Mouse (Mus musculus): ENCODE measurements at regions not wholly inside any gene's neighbourhood (a gene's known extent, or its start where the extent isn't known, plus 50 kb on each side); places are given as distances from the start of the nearest gene placed in this dataset.

GRCm38 (mm10) chr14:70839126-70839525 is 239.5 kb upstream of the Fam160b2 start:
- no peak for DNase-seq (ENCODE audit: low read depth)

- no peak for DNase-seq (ENCODE audit: low read depth)
Observed at GRCm38 (mm10) chr14:70837528-70837927, 237.9 kb upstream of the Fam160b2 start.

DNA sequence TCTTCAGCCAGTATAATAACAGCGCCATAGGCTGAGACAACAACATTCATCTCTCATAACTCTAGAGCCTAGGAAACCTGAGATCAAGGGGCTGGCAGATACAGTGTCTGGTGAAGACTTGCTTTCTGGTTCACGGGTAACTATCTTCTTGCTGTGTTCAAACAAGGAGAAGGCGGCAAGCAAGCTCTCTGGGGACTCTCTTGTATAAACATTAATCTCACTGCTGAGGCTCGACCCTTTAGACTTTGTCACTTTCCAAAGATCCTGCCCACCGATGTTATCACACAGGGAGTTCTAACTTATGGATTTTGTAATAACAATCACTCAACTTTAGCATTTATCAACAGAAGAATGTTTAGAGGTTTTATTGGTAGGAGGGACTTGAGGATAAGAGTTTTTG is 233.6 kb upstream of the Fam160b2 start:
- no peak for DNase-seq (ENCODE audit: low read depth)

DNA sequence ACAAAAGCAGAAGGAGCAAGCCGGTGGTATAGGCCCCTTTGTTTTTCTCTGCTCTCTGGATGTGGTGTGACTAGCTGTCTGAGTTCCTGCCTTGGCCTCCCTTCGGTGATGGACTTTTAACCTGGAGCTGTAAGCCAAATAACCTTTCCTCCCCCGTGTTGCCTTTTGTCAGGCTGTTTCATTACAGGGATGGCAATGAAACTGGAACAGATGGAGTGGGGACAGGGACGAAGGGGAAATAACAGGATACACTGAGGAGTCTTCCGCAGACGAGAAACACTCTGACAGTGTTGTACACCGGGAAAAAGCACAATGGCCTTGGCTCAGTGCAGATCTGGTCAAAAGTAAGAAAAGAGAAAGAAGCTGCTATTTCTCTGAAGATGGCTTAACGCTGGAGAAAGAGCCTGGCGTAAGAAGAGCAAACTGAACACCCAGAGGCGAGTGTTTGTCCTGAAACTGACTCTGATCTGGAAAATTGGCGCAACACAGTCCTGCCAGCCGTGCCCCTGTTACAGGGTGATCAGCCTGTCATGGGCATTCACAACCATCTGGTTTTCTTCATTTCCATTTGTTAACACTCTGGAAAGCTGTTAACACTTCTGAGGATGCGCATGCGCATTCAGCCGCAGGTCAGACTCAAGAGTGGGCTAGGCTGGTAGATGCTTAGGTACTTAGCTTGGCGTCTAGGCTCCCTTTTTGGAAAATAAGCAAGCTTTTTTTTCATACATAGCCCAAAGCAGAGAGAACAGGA is 233.0 kb upstream of the Fam160b2 start:
- DNase-seq (ENCODE audit: low read depth): no peak

GRCm38 (mm10) chr14:70832042-70832441 is 232.4 kb upstream of the Fam160b2 start:
- DNase-seq (ENCODE audit: low read depth): peak; percentile 14
